8 mouse cellular contexts compared by ENCODE assay signal in the genomic region with DNA sequence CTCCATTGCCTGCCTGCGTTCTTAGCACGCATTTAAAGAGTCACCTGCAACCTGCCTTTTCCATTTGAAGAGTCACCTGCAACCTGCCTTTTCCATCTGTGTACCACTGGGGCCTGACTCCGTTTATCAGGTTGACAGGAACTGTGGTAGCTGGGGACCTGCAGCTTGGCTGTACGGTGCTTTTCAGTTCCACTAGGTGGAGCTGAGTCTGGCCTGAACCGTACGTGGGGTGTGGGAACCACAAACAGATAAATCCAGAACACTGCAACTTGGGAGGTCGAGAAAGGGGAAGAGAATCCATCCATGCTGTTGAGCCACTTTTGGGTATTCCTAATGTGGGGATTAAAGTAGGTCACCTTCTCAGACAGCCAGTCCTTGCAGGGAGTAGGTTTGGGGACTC. TPM values are rescaled to one million over a fixed set of nuclear protein-coding genes. Genes with fewer than 3 reads are reported as not detected.
DNase-seq lines count a peak whose midpoint lies in the region; ATAC-seq lines count a peak whose summit lies in the region.

No protein-coding gene starts in this region.

- WGBS in lung, embryonic 15.5 days = 50% methylated on average over 7 of the region's 7 CpGs
- 73% methylated on average over 7 of the region's 7 CpGs for WGBS in neural tube, embryonic 15.5 days

- no peak overlapping the region for H3K27ac ChIP-seq in lung, embryonic 15.5 days
- H3K27ac ChIP-seq in neural tube, embryonic 15.5 days (replicated peaks) = no peak overlapping the region

- no peaks in the 10 kb centered on the region for H3K27me3 ChIP-seq in lung, embryonic 15.5 days
- H3K27me3 ChIP-seq in neural tube, embryonic 15.5 days (replicated peaks) = no peaks in the 10 kb centered on the region

- H3K4me2 ChIP-seq in lung, embryonic 15.5 days = no peak overlapping the region
- H3K4me2 ChIP-seq in neural tube, embryonic 15.5 days = no peak overlapping the region

- DNase-seq in gastrocnemius, postnatal 25 days = peak; percentile 40
- no peak for DNase-seq in gastrocnemius, postnatal 14 days
- DNase-seq in 416B (ENCODE audit: low read depth) = peak; percentile 71
- peak; percentile 67 for DNase-seq in brain, adult 2 months (ENCODE audit: low read depth, low spot score)
- no peak for DNase-seq in MN1 (ENCODE audit: low spot score)
- no peak for DNase-seq in urinary bladder, adult 2 months (ENCODE audit: low spot score)

- intact Hi-C loops in gastrocnemius, postnatal 14 days (cut with DNase I; ENCODE audit: low total_unique reads) = loop anchor here (5.0 kb wide), 1 partner anchor 40 kb away; no protein-coding TSS in a partner anchor

- H3K4me1 ChIP-seq in lung, embryonic 15.5 days = 0 out of 2 replicates have a peak, but pooled peaks cover 5% of the 10 kb centered on the region
- H3K4me1 ChIP-seq in neural tube, embryonic 15.5 days = no peaks in the 10 kb centered on the region; the same call in 1 of the 2 replicates

- H3K9me3 ChIP-seq in lung, embryonic 15.5 days = no peaks in the 10 kb centered on the region
- H3K9me3 ChIP-seq in neural tube, embryonic 15.5 days (replicated peaks) = no peaks in the 10 kb centered on the region

- 0 out of 2 replicates have a peak, but pooled peaks have one; percentile 15 for ATAC-seq in lung, embryonic 15.5 days (ENCODE audit: borderline replicate concordance, extremely low read depth, low FRiP score, low TSS enrichment)
- ATAC-seq in neural tube, embryonic 15.5 days (ENCODE audit: low FRiP score) = no peak

- H3K9ac ChIP-seq in lung, embryonic 15.5 days = no peak overlapping the region
- H3K9ac ChIP-seq in neural tube, embryonic 15.5 days (replicated peaks) = no peak overlapping the region

- peaks cover 14% of the 10 kb centered on the region; the same call in 1 of the 2 replicates for H3K36me3 ChIP-seq in lung, embryonic 15.5 days
- peaks cover 28% of the 10 kb centered on the region for H3K36me3 ChIP-seq in neural tube, embryonic 15.5 days

- H3K4me3 ChIP-seq in lung, embryonic 15.5 days = no peak overlapping the region
- no peak overlapping the region for H3K4me3 ChIP-seq in neural tube, embryonic 15.5 days (replicated peaks)

RNA-seq across cellular contexts. Expression of gene Wbp1l, which starts 8.5 kb away (rescaled TPM):
- total RNA-seq in gastrocnemius, postnatal 25 days (2021) = 10 to 100 TPM; 39.0 to 47.3 TPM
- total RNA-seq in gastrocnemius, postnatal 14 days (2021) = 10 to 100 TPM; 30.4 to 38.5 TPM
- polyA plus RNA-seq in lung, embryonic 15.5 days (2015; fragmentation: Nextera tagmentation; extraction: Ambion mirVana) = 44.0 and 48.0 TPM in 2 replicates
- 34.1 and 34.5 TPM in 2 replicates for polyA plus RNA-seq in neural tube, embryonic 15.5 days (2015; fragmentation: Nextera tagmentation; extraction: Ambion mirVana)
- polyA plus RNA-seq in urinary bladder, adult 2 months (2012; rRNA removed) = 60.0 and 70.2 TPM in 2 replicates

RNA-seq across cellular contexts. Expression of gene Sfxn2, which starts 34.3 kb away (rescaled TPM):
- total RNA-seq in gastrocnemius, postnatal 25 days (2021) = 1 to 10 TPM; 2.8 TPM
- 1 to 10 TPM; 2.8 to 3.4 TPM for total RNA-seq in gastrocnemius, postnatal 14 days (2021)
- 27.9 and 28.3 TPM in 2 replicates for polyA plus RNA-seq in lung, embryonic 15.5 days (2015; fragmentation: Nextera tagmentation; extraction: Ambion mirVana)
- 11.0 and 11.7 TPM in 2 replicates for polyA plus RNA-seq in neural tube, embryonic 15.5 days (2015; fragmentation: Nextera tagmentation; extraction: Ambion mirVana)
- polyA plus RNA-seq in urinary bladder, adult 2 months (2012; rRNA removed) = 5.8 and 7.5 TPM in 2 replicates

RNA-seq across cellular contexts. Expression of gene Arl3, which starts 34.4 kb away (rescaled TPM):
- 10 to 100 TPM; 49.6 to 55.8 TPM for total RNA-seq in gastrocnemius, postnatal 25 days (2021)
- total RNA-seq in gastrocnemius, postnatal 14 days (2021) = 10 to 100 TPM; 47.1 to 56.5 TPM
- polyA plus RNA-seq in lung, embryonic 15.5 days (2015; fragmentation: Nextera tagmentation; extraction: Ambion mirVana) = 115 and 119 TPM in 2 replicates
- polyA plus RNA-seq in neural tube, embryonic 15.5 days (2015; fragmentation: Nextera tagmentation; extraction: Ambion mirVana) = 190 and 208 TPM in 2 replicates
- 93.7 and 103 TPM in 2 replicates for polyA plus RNA-seq in urinary bladder, adult 2 months (2012; rRNA removed)

Comparison
In these comparisons a context has a peak if more than half of its experiments do, and no peak if none do; other contexts are left out.
1. DNase-seq: peak in gastrocnemius, postnatal 25 days (single experiment), 416B (single experiment) and brain, adult 2 months (single experiment); none in gastrocnemius, postnatal 14 days (single experiment), MN1 (single experiment) and urinary bladder, adult 2 months (single experiment).